ENCODE assay signal across 8 mouse cellular contexts in the genomic region with DNA sequence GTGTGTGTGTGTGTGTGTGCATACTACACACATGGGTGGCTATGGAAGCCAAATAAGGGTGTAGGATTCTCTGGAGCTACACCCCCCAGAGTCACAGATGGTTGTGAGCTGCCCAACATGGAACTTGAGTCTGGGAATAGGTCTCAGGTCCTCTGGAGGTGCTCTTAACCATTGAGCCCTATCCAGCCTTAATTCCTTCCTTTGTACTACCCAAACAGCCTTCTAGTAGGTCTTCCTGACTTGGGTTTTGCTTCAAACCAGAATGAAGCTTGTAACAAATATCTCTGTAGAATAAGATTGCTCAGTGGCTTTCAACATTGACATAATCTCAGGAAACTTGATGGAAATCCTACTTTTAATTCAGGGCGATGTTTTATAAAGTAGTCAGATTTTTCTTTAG. TPM values are rescaled to one million over a fixed set of nuclear protein-coding genes. Genes with fewer than 3 reads are reported as not detected.
"Had no signal": no experiment of that assay in that cellular context is flagged by ENCODE, and none has a peak within 500 bp of the region (broad histone marks: within the 10 kb centered on the region; RNA-seq: fewer than 3 reads in every experiment).

No protein-coding gene starts in this region.

- H3K4me3 ChIP-seq: limb, embryonic 13.5 days; midbrain, embryonic 10.5 days had no signal

- H3K9ac ChIP-seq: limb, embryonic 13.5 days; liver, embryonic 14.5 days had no signal

- DNase-seq: layer of hippocampus, postnatal 36 days; thymus, postnatal 4 days had no signal

- H3K9me3 ChIP-seq: limb, embryonic 13.5 days; midbrain, embryonic 10.5 days had no signal

- H3K27ac ChIP-seq: kidney, postnatal 0 days; limb, embryonic 13.5 days; liver, embryonic 14.5 days; midbrain, embryonic 10.5 days had no signal

- H3K27me3 ChIP-seq: limb, embryonic 13.5 days had no signal

- H3K4me1 ChIP-seq: limb, embryonic 13.5 days had no signal

- H3K4me2 ChIP-seq: limb, embryonic 13.5 days had no signal

- H3K36me3 ChIP-seq: limb, embryonic 13.5 days; midbrain, embryonic 10.5 days had no signal

- ATAC-seq: midbrain, embryonic 16.5 days had no signal

RNA-seq across cellular contexts. Expression of a gene that starts 34.6 kb away (rescaled TPM):
- total RNA-seq: megakaryocyte, adult 5-6 weeks had no signal
